Mouse (Mus musculus) kidney, postnatal 0 days (tissue): ENCODE results near the gene Lce1a1. TPM values are rescaled to one million over a fixed set of nuclear protein-coding genes. Genes with fewer than 3 reads are reported as not detected.
"Not testable (repeated sequence)": the region's sequence is repeated elsewhere in the genome, so short reads cannot be mapped to it uniquely, and the experiment has no call there.

Experiments
- ATAC-seq: fragments of 200-750 bp; cut with Nextera tagmentation; replicated peaks from 2 replicates; pipeline ENCODE4 v1.8.0; 2017; ENCODE audit warnings: low read depth, moderate number of reproducible peaks, moderate TSS enrichment, moderate library complexity; ENCODE audit not compliant: low FRiP score
- DNase-seq: peaks from one replicate; pipeline ENCODE4 v3.0.0-alpha.2; 2016; ENCODE audit warnings: low spot score
- H3K27ac ChIP-seq: fragments of 300-500 bp; sonication (generic); 2 replicates; pipeline ENCODE4 v1.5.1; 2014; ENCODE audit warnings: mild to moderate bottlenecking
- H3K27me3 ChIP-seq: fragments of 300-500 bp; sonication (generic); 2 replicates; pipeline ENCODE4 v1.6.1; 2014; ENCODE audit warnings: low read length, mixed read lengths; ENCODE audit not compliant: insufficient read depth
- H3K36me3 ChIP-seq: fragments of 300-500 bp; sonication (generic); 2 replicates; pipeline ENCODE4 v1.6.1; 2014; ENCODE audit warnings: low read length, mixed read lengths; ENCODE audit not compliant: insufficient read depth
- H3K4me1 ChIP-seq: fragments of 300-500 bp; sonication (generic); replicated peaks from 2 replicates; pipeline ENCODE4 v1.6.1; 2014; ENCODE audit warnings: antibody characterized with exemption, low read length, mixed read lengths; ENCODE audit not compliant: insufficient read depth
- H3K4me2 ChIP-seq: fragments of 300-500 bp; sonication (generic); 2 replicates; pipeline ENCODE4 v1.6.1; 2014; ENCODE audit warnings: mild to moderate bottlenecking, low read length, moderate library complexity, mixed read lengths
- H3K4me3 ChIP-seq: fragments of 300-500 bp; sonication (generic); replicated peaks from 2 replicates; pipeline ENCODE4 v1.5.1; 2014; ENCODE audit warnings: low read depth, low read length
- H3K9ac ChIP-seq: fragments of 300-500 bp; sonication (generic); 2 replicates; pipeline ENCODE4 v1.6.1; 2014; ENCODE audit warnings: low read depth, low read length
- H3K9me3 ChIP-seq: fragments of 300-500 bp; sonication (generic); replicated peaks from 2 replicates; pipeline ENCODE4 v1.6.1; 2016; ENCODE audit warnings: low read length, inconsistent platforms, mixed read lengths
- CTCF ChIP-seq: IDR thresholded peaks from 2 replicates; pipeline ENCODE4 v1.5.1; 2016; ENCODE audit warnings: antibody characterized with exemption, low read depth, mild to moderate bottlenecking, moderate library complexity
- WGBS: fragments of 180-500 bp; shearing (Covaris S2); extraction: QIAGEN DNeasy Blood & Tissue Kit; methylation state at CpG from one replicate; pipeline ENCODE4 v1.1.7; 2014; 5-methylcytosine and 5-hydroxymethylcytosine counted together
- polyA plus RNA-seq: library from polyadenylated mRNA; unstranded; fragments of >200 nt; fragmentation: Nextera tagmentation; extraction: Ambion mirVana; gene quantifications from 2 replicates; pipeline ENCODE4 v1.2.1, GENCODE M21; 2015

The Lce1a1 gene
- polyA plus RNA-seq, result not detected in 2 replicates

- DNase-seq, result no peak
- ATAC-seq, result no peak
- Histone ChIP-seq H3K27ac (no peak within 1 kb of the TSS), H3K9me3 (no peaks in the 10 kb centered on the region), H3K36me3 (no peaks in the 10 kb centered on the region), H3K27me3 (no peaks in the 10 kb centered on the region), H3K9ac (no peak within 1 kb of the TSS), H3K4me2 (no peak within 1 kb of the TSS), H3K4me1 (no peaks in the 10 kb centered on the region), H3K4me3 (no peak within 1 kb of the TSS)
- no peak for TF ChIP-seq CTCF
- WGBS, result 78% methylated on average over 1 of the region's 1 CpGs
These were observed at the start of gene Lce1a1 for GRCm38 (mm10) chr3:92648207-92648606. TSS of gene Lce1a1 (minus strand) at chr3:92648307.

- Histone ChIP-seq H3K9ac (no peak overlapping the region), H3K4me3 (no peak overlapping the region), H3K4me1 (no peaks in the 10 kb centered on the region), H3K9me3 (no peaks in the 10 kb centered on the region), H3K4me2 (no peak overlapping the region), H3K27me3 (no peaks in the 10 kb centered on the region), H3K27ac (no peak overlapping the region), H3K36me3 (no peaks in the 10 kb centered on the region)
- TF ChIP-seq CTCF, result no peak
- ATAC-seq (no peak), DNase-seq (no peak)
- 9% methylated on average over 1 of the region's 1 CpGs for WGBS
These were observed 46.5 kb upstream of the Lce1a1 start for GRCm38 (mm10) chr3:92694613-92695012.

- ATAC-seq (no peak), DNase-seq (no peak)
- Histone ChIP-seq H3K4me3 (no peak overlapping the region), H3K4me2 (no peak overlapping the region), H3K9me3 (no peaks in the 10 kb centered on the region), H3K9ac (no peak overlapping the region), H3K27me3 (no peaks in the 10 kb centered on the region), H3K4me1 (no peaks in the 10 kb centered on the region), H3K36me3 (no peaks in the 10 kb centered on the region), H3K27ac (no peak overlapping the region)
- TF ChIP-seq CTCF, result no peak
These were observed 43.6 kb upstream of the Lce1a1 start for GRCm38 (mm10) chr3:92691688-92692087.

DNA sequence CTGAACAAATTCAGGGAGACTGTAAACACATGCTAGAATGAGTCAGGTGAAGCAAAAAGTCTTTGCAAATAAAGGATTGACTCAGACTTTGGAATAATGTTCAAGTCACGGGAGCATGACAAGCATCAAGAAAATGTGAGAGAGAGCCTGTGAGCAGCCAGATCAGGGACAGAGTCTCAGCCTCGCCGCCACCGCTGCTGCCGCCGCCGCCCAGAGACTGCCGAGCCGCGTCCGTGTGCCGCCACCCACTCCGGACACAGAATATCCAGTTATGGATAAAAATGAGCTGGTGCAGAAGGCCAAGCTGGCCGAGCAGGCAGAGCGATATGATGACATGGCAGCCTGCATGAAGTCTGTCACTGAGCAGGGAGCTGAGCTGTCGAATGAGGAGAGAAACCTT, 41.0 kb upstream of the Lce1a1 start:
- H3K9ac ChIP-seq, H3K4me2 ChIP-seq, DNase-seq, H3K27ac ChIP-seq, H3K4me1 ChIP-seq, H3K4me3 ChIP-seq, ATAC-seq, H3K27me3 ChIP-seq, H3K9me3 ChIP-seq, H3K36me3 ChIP-seq: not testable (repeated sequence)
- WGBS, result 81% methylated on average over 16 of the region's 16 CpGs

GRCm38 (mm10) chr3:92687110-92687509, 39.0 kb upstream of the Lce1a1 start, which contains the start of gene Lce1d:
TSS of gene Lce1d (minus strand) at chr3:92687210.
- Histone ChIP-seq H3K27ac (no peak within 1 kb of the TSS), H3K36me3 (no peaks in the 10 kb centered on the region), H3K4me3 (no peak within 1 kb of the TSS), H3K9ac (no peak within 1 kb of the TSS), H3K4me1 (no peaks in the 10 kb centered on the region), H3K4me2 (no peak within 1 kb of the TSS), H3K27me3 (no peaks in the 10 kb centered on the region), H3K9me3 (no peaks in the 10 kb centered on the region)
- no peak for TF ChIP-seq CTCF
- no peak for ATAC-seq
- DNase-seq, result no peak
- 71% methylated on average over 2 of the region's 2 CpGs for WGBS

- H3K4me3 ChIP-seq, result no peak within 1 kb of the TSS
- ATAC-seq, result no peak
These were observed 30.8 kb upstream of the Lce1a1 start, which contains the start of gene Lce1c for GRCm38 (mm10) chr3:92678947-92679346. TSS of gene Lce1c (plus strand) at chr3:92679247.

GRCm38 (mm10) chr3:92670215-92670614, 22.1 kb upstream of the Lce1a1 start, which contains the start of gene Lce1a2:
TSS of gene Lce1a2 (minus strand) at chr3:92670315.
- Histone ChIP-seq H3K27ac (no peak within 1 kb of the TSS), H3K4me3 (no peak within 1 kb of the TSS), H3K4me1 (no peaks in the 10 kb centered on the region), H3K36me3 (no peaks in the 10 kb centered on the region), H3K4me2 (no peak within 1 kb of the TSS), H3K27me3 (no peaks in the 10 kb centered on the region), H3K9me3 (no peaks in the 10 kb centered on the region), H3K9ac (no peak within 1 kb of the TSS)
- no peak for DNase-seq
- no peak for TF ChIP-seq CTCF
- ATAC-seq, result no peak

More at GRCm38 (mm10) chr3:92678947-92679346, 30.8 kb upstream of the Lce1a1 start, which contains the start of gene Lce1c:
- H3K9me3 ChIP-seq, result no peaks in the 10 kb centered on the region
- H3K9ac ChIP-seq, result no peak within 1 kb of the TSS
- no peaks in the 10 kb centered on the region for H3K36me3 ChIP-seq
- H3K27me3 ChIP-seq, result no peaks in the 10 kb centered on the region
- no peak within 1 kb of the TSS for H3K4me2 ChIP-seq
- DNase-seq, result no peak
- H3K4me1 ChIP-seq, result no peaks in the 10 kb centered on the region
- no peak for TF ChIP-seq CTCF
- no peak within 1 kb of the TSS for H3K27ac ChIP-seq
- WGBS, result 86% methylated on average over 4 of the region's 4 CpGs
